Mouse (Mus musculus) macrophage (primary cell): ENCODE measurements around the gene Eif2ak1. TPM values are rescaled to one million over a fixed set of nuclear protein-coding genes. Genes with fewer than 3 reads are reported as not detected.
A peak's percentile ranks its signal among the peaks of the same experiment; 100 is the strongest.

ENCODE experiments used
- H3K27ac ChIP-seq: fragments of 350-480 bp; formaldehyde crosslinking; 2 replicates; pipeline ENCODE4 v1.9.0; 2021
- H3K36me3 ChIP-seq: fragments of 350-480 bp; formaldehyde crosslinking; 2 replicates; pipeline ENCODE4 v1.9.0; 2021; ENCODE audit errors: inconsistent target
- H3K4me3 ChIP-seq: fragments of 350-480 bp; formaldehyde crosslinking; 2 replicates; pipeline ENCODE4 v1.9.0; 2021; ENCODE audit errors: inconsistent target
- H3K79me2 ChIP-seq: fragments of 350-480 bp; formaldehyde crosslinking; 2 replicates; pipeline ENCODE4 v1.9.0; 2021; ENCODE audit errors: inconsistent target
- WGBS: methylation state at CpG from one replicate; pipeline ENCODE4 v1.1.7; 2026; ENCODE audit warnings: inconsistent platforms; ENCODE audit not compliant: missing documents; 5-methylcytosine and 5-hydroxymethylcytosine counted together
- polyA plus RNA-seq: library from polyadenylated mRNA; stranded (reverse); fragments of 250-400 nt; gene quantifications from 3 replicates; pipeline ENCODE4 v1.2.4, GENCODE M21; 2018; ENCODE audit warnings: inconsistent platforms

The Eif2ak1 gene
- polyA plus RNA-seq, 1 experiment from 2014 or later: 44.5 TPM

GRCm38 (mm10) chr5:143871547-143872169 is 54.1 kb downstream of the Eif2ak1 start:
- Histone ChIP-seq H3K4me3 (no peak overlapping the region), H3K27ac (no peak overlapping the region), H3K79me2 (no peaks in the 10 kb centered on the region; the same call in 1 of the 2 replicates), H3K36me3 (peaks cover 24% of the 10 kb centered on the region)
- WGBS: 93% methylated on average over 11 of the region's 11 CpGs

GRCm38 (mm10) chr5:143874571-143874970 is 57.0 kb downstream of the Eif2ak1 start:
- H3K79me2 ChIP-seq: no peaks in the 10 kb centered on the region; the same call in 1 of the 2 replicates
- WGBS: 71% methylated on average over 4 of the region's 4 CpGs
- no peak overlapping the region for H3K27ac ChIP-seq
- no peak overlapping the region for H3K4me3 ChIP-seq
- H3K36me3 ChIP-seq: peaks cover 50% of the 10 kb centered on the region

GRCm38 (mm10) chr5:143885274-143885673 is 67.7 kb downstream of the Eif2ak1 start:
- WGBS: 100% methylated on average over 3 of the region's 3 CpGs

GRCm38 (mm10) chr5:143890741-143891140 is 73.2 kb downstream of the Eif2ak1 start:
- Histone ChIP-seq H3K79me2 (no peaks in the 10 kb centered on the region), H3K36me3 (peaks cover 72% of the 10 kb centered on the region), H3K27ac (no peak overlapping the region), H3K4me3 (no peak overlapping the region)
- 97% methylated on average over 6 of the region's 6 CpGs for WGBS

More at GRCm38 (mm10) chr5:143885274-143885673, 67.7 kb downstream of the Eif2ak1 start:
- no peak overlapping the region for H3K4me3 ChIP-seq
- H3K36me3 ChIP-seq: peaks cover 97% of the 10 kb centered on the region
- H3K79me2 ChIP-seq: no peaks in the 10 kb centered on the region
- H3K27ac ChIP-seq: no peak overlapping the region

- Histone ChIP-seq H3K36me3 (peaks cover 64% of the 10 kb centered on the region), H3K27ac (no peak overlapping the region), H3K79me2 (no peaks in the 10 kb centered on the region), H3K4me3 (no peak overlapping the region)
- WGBS: 95% methylated on average over 9 of the region's 9 CpGs
These were observed 74.8 kb downstream of the Eif2ak1 start for GRCm38 (mm10) chr5:143892255-143892886.

- no peak overlapping the region for H3K27ac ChIP-seq
- peaks cover 65% of the 10 kb centered on the region for H3K36me3 ChIP-seq
- no peaks in the 10 kb centered on the region for H3K79me2 ChIP-seq
- H3K4me3 ChIP-seq: no peak overlapping the region
- WGBS: 36% methylated on average over 5 of the region's 5 CpGs
These were observed 75.8 kb downstream of the Eif2ak1 start for GRCm38 (mm10) chr5:143893396-143893795.

- Histone ChIP-seq H3K36me3 (peaks cover 59% of the 10 kb centered on the region), H3K4me3 (no peak within 1 kb of the TSS), H3K27ac (no peak within 1 kb of the TSS), H3K79me2 (no peaks in the 10 kb centered on the region)
- WGBS: 94% methylated on average over 14 of the region's 14 CpGs
These were observed 80.2 kb downstream of the Eif2ak1 start, which contains the start of gene Ankrd61 for GRCm38 (mm10) chr5:143897635-143898330. Gene Ankrd61 (minus strand): TSS chr5:143897685.

GRCm38 (mm10) chr5:143902111-143902510 is 84.5 kb downstream of the Eif2ak1 start:
- Histone ChIP-seq H3K27ac (no peak overlapping the region), H3K36me3 (peaks cover 51% of the 10 kb centered on the region), H3K4me3 (no peak overlapping the region), H3K79me2 (peaks cover 5% of the 10 kb centered on the region)
- 98% methylated on average over 3 of the region's 3 CpGs for WGBS

- Histone ChIP-seq H3K4me3 (no peak overlapping the region), H3K27ac (no peak overlapping the region), H3K36me3 (peaks cover 34% of the 10 kb centered on the region), H3K79me2 (peaks cover 22% of the 10 kb centered on the region)
- 98% methylated on average over 4 of the region's 4 CpGs for WGBS
These were observed 86.2 kb downstream of the Eif2ak1 start for GRCm38 (mm10) chr5:143903813-143904212.

- WGBS: 93% methylated on average over 7 of the region's 8 CpGs
- peaks cover 22% of the 10 kb centered on the region for H3K36me3 ChIP-seq
- no peak overlapping the region for H3K27ac ChIP-seq
- H3K4me3 ChIP-seq: no peak overlapping the region
- H3K79me2 ChIP-seq: peaks cover 38% of the 10 kb centered on the region
These were observed 88.8 kb downstream of the Eif2ak1 start for GRCm38 (mm10) chr5:143906429-143906828.

- peak overlapping the region; percentile 87 for H3K4me3 ChIP-seq
- no peaks in the 10 kb centered on the region; the same call in 1 of the 2 replicates for H3K36me3 ChIP-seq
- peaks cover 55% of the 10 kb centered on the region for H3K79me2 ChIP-seq
- peak overlapping the region; percentile 19; the same call in 1 of the 2 replicates for H3K27ac ChIP-seq
- 3% methylated on average over 9 of the region's 9 CpGs for WGBS
These were observed 91.3 kb downstream of the Eif2ak1 start for GRCm38 (mm10) chr5:143908926-143909325.

- no peaks in the 10 kb centered on the region; the same call in 1 of the 2 replicates for H3K36me3 ChIP-seq
- peak within 1 kb of the TSS; percentile 87 for H3K4me3 ChIP-seq
- H3K79me2 ChIP-seq: peaks cover 55% of the 10 kb centered on the region
- WGBS: under 1% methylated on average over 70 of the region's 70 CpGs
- peak within 1 kb of the TSS; percentile 25; the same call in 1 of the 2 replicates for H3K27ac ChIP-seq
These were observed 92.1 kb downstream of the Eif2ak1 start, which contains the start of the genes Aimp2 and Pms2 for GRCm38 (mm10) chr5:143909417-143910400. Gene Aimp2 (minus strand): TSS chr5:143909847. Gene Pms2 (plus strand): TSS chr5:143909964.

- 95% methylated on average over 9 of the region's 9 CpGs for WGBS
- Histone ChIP-seq H3K27ac (no peak overlapping the region), H3K4me3 (no peak overlapping the region), H3K79me2 (peaks cover 19% of the 10 kb centered on the region), H3K36me3 (peaks cover 13% of the 10 kb centered on the region; the same call in 1 of the 2 replicates)
These were observed 98.6 kb downstream of the Eif2ak1 start for GRCm38 (mm10) chr5:143916221-143916620.

- 51% methylated on average over 5 of the region's 5 CpGs for WGBS
- H3K4me3 ChIP-seq: no peak overlapping the region
- H3K79me2 ChIP-seq: peaks cover 7% of the 10 kb centered on the region
- peaks cover 13% of the 10 kb centered on the region; the same call in 1 of the 2 replicates for H3K36me3 ChIP-seq
- H3K27ac ChIP-seq: no peak overlapping the region
These were observed 99.8 kb downstream of the Eif2ak1 start for GRCm38 (mm10) chr5:143917418-143917817.
